Mouse (Mus musculus): ENCODE results near the gene Nme4.
"Not testable (repeated sequence)": the region's sequence is repeated elsewhere in the genome, so short reads cannot be mapped to it uniquely, and the experiment has no call there.

Nme4 gene

DNA sequence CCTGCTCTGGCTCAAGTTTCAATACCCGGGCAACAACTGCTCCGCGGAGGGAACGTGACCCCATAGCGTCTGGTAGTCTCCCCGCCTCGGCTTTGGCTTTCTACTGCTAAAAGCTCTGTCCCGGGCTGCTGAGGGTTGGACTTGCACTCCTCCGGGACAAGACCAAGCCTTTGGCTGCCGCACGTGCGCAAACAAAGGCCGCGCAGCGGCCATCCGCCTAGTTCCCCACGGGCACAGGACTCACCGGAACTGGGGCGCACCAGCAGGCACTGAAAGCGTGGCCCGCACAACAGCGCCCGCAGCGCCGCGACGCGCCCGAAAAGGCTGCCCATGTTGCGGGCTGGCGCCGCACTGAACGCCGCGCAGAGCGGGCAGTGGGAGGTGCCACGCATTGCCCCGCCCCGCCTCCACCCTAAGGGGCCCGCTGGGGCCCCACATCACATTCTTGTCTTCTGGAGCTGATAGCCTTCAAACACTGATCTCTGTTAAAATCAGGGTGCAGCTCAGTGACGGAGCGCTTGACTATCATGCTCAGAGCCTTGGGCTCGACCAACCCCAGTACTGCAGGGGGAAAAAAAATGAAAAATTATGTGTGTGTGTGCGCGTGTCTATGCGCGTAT, at the start of gene Nme4:
Gene Nme4 (minus strand): TSS at position 482 of the 620 bp plus-strand sequence.
- peak; percentile 66 for DNase-seq (ENCODE audit: low spot score)

DNA sequence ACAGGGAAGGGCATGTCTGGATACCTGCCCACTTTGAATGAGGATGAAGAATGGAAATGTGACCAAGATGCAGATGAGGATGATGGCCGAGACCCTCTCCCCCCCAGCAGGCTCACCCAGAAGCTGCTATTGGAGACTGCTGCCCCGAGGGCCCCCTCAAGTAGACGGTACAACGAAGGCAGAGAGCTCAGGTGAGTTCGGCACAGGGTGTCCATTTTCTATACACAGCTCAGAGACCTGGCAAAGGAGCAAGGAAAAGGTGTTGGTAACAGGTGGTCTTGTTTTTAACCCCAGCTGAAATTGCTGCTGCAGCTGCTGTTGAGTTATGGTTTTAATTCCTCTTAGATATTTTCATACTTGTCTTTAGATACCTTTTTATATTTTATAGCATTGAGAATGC, 48.0 kb upstream of the Nme4 start:
- DNase-seq (ENCODE audit: low spot score) = no peak

DNA sequence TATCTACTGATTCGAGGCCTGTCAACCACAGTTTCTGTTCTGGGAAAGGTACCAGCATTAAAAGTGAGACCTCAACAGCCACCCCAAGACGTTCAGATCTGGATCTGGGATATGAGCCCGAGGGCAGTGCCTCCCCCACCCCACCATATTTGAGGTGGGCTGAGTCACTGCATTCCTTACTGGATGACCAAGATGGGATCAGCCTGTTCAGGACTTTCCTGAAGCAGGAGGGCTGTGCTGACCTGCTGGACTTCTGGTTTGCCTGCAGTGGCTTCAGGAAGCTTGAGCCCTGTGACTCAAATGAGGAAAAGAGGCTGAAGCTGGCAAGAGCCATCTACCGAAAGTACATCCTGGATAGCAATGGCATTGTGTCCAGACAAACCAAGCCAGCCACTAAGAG, 47.4 kb upstream of the Nme4 start:
- DNase-seq (ENCODE audit: low spot score) = no peak

DNA sequence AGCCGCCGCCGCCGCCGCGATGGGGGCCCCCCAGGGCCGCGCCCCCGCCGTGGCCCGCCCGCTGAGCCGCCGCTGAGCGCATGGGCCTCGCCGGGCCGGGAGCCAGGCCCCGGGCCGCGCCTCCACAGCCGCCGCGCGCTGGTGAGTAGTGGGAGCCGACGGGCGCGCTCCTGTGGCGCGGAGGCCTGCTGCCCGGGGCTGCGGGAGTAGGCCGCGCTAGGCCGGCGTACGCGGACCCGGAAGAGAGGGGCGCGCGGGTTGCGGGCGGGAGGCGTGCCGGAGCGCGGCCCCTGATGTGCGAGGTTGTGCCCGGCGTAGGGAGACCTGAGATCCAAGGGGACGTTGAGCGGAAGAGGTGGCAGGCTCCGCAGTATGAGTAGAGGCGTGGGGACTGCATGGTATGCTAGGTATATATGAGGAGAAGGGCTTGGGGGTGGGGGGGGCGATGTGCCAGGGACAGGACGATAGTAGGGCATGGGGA, 43.5 kb upstream of the Nme4 start:
- no peak for DNase-seq (ENCODE audit: low spot score)

DNA sequence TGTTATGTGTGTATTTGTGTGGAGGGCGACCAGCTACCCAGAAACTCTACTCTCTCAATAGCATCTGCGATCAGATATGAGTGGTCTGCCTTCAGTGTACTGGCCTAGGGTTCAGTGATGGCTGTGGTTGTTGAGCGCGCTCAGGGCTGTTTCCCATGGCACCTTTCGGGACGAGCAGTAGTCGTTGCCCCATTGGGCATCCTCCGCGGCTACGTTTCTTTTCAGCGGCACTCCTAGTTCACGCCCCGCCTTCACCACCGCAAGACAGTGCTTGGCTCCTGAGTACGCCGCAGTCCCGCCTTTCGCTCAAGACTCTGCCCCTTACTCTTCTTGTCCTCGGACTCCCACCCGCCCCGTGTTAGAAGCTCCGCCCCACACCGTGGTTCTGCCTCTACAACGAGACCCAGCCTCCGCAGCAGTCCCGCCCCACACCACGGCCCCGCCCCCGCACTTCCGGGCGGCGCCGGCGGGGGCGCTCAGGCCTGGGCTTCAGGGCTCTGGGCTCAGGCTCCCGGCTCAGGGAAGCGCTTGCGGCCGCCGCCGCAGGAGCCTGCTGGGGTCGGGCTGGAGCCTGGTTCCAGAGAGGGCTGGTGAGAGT, 42.9 kb upstream of the Nme4 start, which contains the start of gene Axin1:
Gene Axin1 (plus strand): TSS at position 450 of the 598 bp plus-strand sequence.
- peak; percentile 95 for DNase-seq (ENCODE audit: low spot score)

DNA sequence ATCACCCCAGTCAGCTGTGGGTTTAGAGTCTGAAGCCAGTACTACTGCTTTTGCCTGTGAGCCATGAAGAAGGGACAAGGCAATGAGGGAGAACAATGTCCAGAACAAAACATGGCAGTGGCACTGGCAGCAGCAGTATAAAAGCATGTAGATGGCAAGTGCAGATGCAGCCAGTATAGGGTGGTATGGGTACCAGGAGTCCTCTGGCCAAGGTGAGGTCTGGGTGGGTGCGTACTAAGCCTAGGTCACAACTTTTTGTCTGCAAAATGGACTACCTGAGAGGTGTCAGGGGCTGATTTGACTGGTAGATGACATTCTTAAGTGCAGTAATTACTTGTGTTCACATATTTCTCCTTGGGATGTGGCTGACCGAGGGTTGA, 42.3 kb upstream of the Nme4 start:
- no peak for DNase-seq (ENCODE audit: low spot score)

DNA sequence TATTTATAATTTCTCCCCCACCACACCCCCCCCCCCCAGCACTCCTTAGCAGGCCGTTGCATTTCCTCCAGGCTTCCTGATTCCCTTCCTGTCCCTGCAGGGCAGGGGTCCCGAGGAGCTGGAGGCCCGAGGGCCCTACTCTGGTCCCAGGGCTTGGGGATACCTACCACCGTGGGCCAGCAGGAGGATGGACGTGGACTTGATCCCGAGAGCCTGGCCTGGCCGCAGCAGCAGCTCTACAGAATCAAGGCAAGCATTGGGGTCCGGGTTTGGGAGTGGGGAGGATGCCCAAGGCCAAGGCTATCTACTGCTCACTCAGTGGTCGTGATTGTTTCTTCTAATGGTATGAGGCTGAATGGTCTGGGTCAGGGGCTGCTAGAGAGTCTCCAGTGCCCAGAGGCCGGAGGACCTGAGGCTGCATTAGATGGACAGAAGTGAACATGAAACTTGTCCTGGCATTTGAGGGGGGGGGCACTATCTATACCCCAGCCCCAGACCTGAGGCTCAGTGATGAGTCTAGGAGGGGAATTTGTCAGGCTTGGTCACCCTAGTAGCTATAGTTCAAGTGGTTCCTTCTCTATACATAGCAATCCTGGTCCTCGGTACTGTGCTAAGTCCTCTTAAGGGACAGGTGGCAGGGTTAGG, 41.8 kb upstream of the Nme4 start:
- no peak for DNase-seq (ENCODE audit: low spot score)

DNA sequence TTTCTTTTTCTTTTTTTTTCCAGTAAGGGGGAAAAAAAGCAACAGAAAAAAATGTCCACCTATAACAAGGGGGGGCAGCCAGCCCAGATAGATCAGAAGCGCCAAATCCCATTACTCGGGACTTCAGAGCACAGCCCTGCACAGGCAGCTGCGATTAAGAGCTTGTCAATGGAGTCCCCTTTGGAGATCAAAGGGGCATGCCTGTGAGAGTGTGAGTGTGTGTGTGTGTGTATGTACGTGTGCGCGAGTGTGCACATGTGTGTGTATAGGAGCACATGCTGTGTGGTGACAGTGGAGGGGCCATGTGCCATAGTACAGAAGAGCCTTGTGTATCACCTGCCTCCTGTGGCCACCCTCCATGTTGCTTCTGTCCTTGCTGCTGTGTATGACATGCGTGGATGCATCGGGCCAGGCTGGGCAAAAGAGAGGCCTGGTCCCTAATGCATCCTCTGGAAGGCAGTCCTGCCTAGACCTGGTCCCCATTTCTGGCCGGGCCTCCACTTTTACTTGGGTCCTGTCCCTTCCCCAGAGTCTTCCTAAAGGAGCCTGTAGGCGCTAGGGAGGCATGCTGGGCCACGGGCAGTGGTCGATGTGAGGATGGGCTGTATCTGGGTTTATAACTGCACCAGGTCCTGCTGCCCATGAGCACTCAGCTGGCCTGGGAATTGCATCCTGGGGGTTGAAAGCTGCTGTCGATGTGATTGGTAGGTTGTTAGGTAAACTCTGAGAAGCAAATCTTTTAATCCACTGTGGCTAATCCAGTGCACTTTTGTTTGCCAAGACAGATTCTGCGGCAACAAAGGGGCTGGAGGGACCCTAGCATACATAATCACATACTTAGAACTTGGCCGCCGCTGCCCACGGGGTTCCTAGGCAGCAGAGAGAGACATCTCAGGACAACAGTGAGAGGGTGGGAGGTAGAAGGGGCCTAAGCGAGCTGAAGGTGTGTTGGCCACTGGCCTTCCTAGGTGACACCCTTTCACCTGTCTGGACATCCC, 36.8 kb upstream of the Nme4 start:
- DNase-seq (ENCODE audit: low spot score) = no peak

DNA sequence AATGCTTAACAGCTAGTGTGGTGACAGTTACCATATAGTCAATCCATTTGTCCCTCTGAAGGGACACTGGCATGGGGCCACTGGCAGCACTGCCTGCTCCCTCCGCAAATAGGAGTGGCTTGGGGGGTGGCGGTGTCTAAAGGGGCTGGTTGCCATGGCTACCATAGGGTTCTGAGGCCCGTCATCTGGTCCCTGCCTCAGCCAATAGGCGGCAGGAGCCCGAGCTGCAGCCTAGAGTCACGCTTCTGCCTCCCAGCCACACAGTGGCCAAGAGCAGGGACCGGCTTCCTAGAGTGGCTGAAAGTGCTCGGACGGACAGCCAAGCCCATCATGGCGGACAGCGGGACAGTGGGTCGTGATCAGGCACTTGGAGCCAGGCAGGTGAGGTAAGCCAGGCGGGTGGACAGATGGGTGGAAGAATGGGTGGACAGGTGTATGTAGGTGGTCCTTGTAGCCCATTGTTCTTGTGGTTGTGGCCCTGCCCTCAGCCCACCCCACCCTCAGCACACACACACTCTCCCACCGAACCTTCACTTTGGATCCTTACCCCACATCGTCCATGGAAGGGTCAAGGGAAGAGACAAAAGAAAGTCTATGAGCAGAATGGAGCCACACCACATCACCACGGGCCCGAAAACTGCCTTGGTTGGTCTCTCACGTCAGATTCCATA, 35.8 kb upstream of the Nme4 start:
- no peak for DNase-seq (ENCODE audit: low spot score)

DNA sequence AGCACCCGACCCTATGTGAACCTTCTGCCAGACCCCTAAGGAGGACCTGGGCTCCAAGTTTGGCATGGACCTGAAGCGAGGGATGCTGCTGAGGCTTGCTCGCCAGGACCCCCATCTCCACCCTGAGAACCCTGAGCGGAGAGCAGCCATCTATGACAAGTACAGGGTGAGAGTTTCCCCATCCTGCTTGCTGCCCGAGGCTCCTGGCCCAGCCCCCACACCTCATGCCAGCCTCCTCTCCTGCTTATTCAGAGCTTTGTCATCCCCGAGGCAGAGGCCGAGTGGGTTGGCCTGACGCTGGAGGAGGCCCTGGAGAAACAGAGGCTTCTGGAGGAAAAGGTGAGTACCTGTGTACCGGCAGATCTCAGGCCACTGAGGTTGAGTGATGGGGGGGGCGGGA, 29.8 kb upstream of the Nme4 start:
- DNase-seq (ENCODE audit: low spot score) = no peak

DNA sequence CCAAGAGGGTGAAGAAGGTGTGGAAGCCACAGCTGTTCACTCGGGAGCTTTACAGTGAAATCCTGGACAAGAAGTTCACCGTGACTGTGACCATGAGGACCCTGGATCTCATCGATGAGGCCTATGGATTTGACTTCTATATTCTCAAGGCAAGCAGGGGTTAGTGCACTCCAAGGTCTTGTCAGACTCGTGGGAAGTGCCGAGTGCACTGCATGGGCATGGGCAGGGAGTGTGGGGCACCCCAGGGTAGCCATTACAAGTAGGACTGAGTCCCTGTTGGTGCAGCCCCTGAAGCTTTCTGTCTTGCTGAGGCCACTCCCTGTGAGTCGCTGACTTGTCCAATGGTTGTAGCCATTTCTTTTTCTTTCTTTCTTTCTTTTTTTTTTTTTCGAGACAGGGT, 29.2 kb upstream of the Nme4 start:
- DNase-seq (ENCODE audit: low spot score) = no peak

DNA sequence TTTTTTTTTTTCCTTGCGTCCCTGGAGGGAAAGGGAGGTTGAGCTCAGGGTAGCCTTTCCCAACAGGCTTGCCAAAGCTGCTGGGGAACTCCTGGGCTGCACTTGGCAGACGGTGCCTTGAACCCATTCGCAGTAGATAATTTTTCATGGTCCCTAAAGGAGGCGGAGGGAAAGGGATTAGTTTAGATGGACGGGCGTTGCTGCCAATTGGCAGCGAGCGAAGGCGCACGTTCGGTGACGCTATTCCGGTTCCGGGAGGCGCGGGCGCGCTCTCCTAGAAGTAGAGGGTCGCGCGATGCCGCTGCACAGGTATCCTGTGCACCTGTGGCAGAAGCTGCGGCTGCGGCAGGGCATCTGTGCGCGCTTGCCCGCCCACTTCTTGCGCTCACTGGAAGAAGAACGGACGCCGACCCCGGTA, 27.9 kb upstream of the Nme4 start, which contains the start of gene Mrpl28:
Gene Mrpl28 (plus strand): TSS at position 234 of the 418 bp plus-strand sequence.
- peak; percentile 88 for DNase-seq (ENCODE audit: low spot score)

DNA sequence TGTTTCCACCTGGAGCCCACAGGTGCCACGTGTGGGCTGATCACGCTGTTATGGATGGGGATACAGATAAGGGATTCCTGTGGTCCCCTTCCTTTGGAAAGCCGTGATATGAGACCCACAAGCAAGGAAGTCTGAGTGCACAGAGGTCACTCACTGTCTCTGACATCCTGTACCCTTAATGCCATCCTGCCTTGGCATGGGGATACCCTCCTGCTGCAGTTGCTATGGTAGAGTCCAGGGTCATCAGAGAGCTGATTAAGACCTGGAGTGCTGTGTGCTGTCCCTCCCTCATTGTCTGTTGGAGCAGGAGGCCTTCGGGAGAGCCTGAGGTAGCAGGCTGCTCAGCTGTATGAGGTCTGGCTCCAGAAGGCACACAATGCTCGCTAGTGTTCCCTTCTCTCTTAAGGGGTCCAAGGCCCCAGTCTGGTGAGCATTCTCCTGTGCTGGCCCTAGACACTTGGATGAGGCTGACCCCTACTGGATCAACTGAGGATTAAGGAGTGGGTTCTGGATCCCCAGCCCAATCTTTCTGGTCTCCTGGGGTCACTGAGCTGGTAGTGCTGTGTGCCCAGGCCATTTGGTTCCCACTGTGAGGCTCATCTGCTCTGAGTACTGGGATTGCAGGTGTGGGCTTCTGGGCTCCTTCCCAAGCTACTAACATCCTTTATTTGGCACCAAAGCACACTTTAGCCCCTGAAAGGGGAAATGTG, 27.2 kb upstream of the Nme4 start:
- DNase-seq (ENCODE audit: low spot score) = no peak

DNA sequence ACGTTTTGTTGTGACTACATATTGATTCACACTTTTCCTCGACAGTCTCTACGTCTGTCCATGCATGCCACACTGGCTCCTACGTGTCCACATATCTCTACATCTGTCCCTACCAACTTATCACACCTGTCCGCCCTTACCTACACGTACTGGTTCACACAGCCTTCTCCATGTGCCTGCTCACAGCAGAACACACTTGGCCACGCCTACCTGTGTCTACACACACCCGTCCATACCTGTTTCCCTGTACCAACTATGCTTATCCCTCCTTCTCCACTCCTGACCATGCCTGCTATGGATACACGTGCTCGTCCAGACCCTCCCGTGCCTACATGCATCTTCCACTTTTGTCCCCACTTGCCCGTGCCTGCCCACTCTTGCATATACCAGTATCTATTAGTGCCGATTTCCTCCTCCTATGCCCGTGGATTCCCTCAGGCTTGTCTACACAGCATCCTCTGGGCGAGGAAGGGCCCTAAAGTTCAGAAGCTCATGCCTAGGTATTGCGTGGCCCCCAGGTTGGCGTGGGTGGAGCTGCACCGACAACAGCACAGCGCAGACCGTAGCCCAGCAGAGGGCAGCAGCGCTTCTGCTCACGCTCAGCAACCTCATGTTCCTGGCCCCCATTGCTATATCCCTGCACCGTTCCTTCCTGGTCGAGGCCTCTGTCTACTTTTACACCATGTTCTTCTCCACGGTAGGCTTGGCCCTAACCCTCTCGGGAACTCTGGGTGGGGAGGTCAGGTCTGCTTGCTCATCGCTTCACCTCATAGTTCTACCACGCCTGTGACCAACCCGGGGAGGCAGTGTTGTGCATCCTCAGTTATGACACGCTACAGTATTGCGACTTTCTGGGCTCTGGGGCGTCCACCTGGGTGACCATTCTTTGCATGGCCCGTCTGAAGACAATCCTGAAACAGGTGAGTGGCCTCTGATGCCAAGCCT, 24.6 kb upstream of the Nme4 start:
- DNase-seq (ENCODE audit: low spot score) = peak; percentile 45

DNA sequence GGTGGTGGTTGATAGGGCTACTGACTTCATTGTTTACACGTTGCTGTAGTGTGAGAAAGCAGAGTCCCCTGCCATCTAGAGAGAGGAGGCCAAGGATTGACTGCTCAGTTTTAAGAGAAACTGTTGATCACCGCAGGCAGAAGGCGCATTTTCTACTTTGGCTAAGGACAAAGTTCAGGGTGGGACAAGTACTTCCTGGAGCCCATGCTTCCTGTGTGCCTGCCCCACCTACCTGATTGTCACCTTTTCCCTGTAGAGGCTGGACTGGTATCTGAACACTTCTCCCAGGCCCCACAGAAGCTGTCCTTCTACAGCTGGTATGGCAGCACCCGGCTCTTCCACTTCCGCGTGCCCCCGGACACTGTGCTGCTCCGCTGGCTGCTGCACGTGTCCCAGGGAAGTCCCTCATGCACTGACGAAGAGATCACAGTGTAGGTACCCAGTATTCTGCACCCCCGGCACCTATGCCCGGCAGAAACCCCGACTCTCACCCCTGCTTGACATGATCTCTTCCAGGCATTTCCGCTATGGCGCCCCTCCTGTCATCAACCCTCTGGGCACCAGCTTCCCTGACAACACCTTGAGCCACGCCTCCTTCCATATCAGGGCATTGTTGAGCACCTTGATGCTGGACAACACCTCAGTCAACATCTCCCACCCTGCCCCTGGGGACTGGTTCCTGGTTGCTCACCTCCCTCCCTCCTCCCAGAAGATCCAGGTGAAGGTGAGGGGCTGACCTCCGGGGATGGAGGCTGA, 21.3 kb upstream of the Nme4 start:
- no peak for DNase-seq (ENCODE audit: low spot score)

DNA sequence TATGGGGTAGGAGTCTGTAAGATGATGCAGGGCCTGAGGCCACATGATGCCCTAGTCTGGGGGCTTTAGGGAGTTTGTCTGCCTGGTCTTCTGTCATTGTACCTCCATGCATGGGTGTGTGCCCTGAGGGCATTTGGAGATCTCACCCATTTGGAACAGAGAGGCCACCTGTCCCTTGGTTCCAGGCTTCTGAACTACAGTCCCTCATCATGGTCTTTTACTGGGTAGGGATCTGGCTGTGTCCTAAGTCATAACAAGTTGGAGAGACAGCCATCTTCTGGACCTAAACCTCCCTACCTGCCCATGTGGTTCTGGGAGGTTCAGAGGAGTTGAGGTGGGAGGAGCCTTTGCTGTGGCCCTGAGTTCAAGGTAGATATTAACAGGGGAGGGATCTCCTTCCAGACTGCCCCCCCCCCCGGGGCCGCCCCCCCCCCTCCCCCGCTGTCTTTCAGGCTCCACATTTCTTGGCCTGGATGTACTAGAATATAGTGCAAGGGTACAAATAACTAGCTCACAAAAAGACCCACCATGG, 20.6 kb upstream of the Nme4 start:
- DNase-seq (ENCODE audit: low spot score) = no peak

DNA sequence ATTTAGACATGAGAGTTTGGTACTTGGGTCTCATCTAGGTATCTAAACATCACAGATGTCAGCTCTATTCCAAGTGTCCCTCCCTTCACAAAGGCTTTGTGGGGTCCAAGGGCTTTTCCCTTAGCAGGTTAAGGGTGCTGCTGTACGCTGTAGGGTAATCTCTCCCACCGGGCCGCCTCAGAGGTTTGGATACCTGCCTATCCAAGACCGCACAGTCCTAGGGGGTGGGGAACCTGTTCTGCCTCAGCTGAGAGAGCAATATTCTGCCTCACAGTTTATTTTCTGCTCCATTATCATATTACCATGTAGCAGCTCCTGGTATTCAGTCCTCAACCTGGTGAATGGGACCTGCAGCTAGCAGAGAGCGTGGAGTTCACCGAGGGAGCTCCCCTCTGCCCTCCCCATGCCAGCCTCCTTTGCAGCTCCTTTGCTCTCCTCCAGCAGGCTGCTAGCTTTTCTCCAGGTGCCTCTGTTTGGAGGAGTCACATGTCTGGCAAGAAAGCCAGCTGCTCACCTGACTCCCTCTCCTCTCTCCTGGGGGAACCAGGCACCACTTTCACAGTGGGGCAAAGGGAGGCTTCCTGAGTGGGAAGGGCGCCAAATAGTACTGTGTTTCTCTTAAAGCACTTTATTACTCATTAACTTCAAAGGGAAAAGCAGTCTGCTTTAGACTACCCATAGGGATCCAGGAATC, 19.9 kb upstream of the Nme4 start:
- no peak for DNase-seq (ENCODE audit: low spot score)

DNA sequence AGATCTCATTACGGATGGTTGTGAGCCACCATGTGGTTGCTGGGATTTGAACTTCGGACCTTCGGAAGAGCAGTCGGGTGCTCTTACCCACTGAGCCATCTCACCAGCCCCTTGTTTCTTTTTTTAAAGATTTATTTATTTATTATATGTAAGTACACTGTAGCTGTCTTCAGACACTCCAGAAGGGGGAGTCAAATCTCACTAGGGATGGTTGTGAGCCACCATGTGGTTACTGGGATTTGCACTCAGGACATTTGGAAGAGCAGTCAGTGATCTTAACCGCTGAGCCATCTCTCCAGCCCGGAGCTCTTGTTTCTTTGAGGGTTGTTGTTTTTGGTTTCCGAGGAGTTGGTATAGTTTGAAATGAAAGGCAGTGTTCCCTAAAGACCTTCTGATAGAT, 19.1 kb upstream of the Nme4 start:
- not testable (repeated sequence) for DNase-seq (ENCODE audit: low spot score)

Data from ovary, postnatal 36 days (tissue).